Mouse (Mus musculus): Measurements from ENCODE around the gene Gm36864. TPM values are rescaled to one million over a fixed set of nuclear protein-coding genes. Genes with fewer than 3 reads are reported as not detected.
"Not testable (repeated sequence)": the region's sequence is repeated elsewhere in the genome, so short reads cannot be mapped to it uniquely, and the experiment has no call there.

Gm36864 gene
- not detected for total RNA-seq (2021)
- long read RNA-seq = 0 reads

DNA sequence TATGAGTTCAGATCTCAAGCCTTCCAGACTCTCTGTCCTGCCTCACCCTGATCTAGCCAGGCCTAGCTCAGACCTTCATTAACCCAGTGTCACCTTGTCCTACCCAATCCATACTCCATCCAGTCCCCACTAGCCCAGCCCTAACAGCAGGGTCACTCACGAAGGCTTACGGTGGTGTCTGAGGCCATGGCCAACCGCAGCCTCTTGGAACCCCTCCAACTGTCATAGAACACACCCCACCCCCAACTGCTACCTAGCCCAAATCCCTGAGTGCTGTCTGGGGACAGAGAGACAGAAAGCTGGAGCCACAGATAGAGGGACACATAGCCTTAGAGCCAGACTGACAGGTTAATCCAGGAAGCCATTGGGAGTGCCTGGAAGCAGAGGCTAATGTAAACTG is at the start of gene Gm36864:
Gene Gm36864 (plus strand): TSS at position 269 of the 400 bp plus-strand sequence.
- DNase-seq (ENCODE audit: low spot score in 2 of 2) = no peak

DNA sequence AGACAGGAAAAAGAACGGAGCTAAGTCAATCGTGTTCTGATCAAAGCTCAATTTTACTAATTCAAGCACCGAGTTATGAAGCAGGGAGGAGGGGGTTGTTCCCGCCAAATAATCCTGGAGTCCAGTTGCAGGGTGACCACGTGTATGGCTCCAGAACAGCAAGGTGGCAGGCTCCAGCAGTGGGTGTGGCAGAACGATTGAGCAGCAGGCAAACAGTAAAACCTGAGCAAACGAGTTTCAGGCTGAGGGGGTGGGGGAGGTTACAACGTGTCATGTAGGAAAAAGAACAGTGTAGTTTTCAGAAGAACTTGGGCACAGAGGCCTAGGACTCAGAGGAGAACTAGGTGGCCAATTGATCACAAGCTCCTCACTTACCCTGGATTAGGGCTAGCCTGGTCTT is 49.5 kb upstream of the Gm36864 start:
- not testable (repeated sequence) for DNase-seq (ENCODE audit: low spot score in 2 of 2)

- DNase-seq (ENCODE audit: low spot score in 2 of 2) = not testable (repeated sequence)
Measured at GRCm38 (mm10) chr7:44187936-44188335, 48.0 kb upstream of the Gm36864 start, which contains the start of gene Klk1b24. Gene Klk1b24, plus strand, starts transcription at chr7:44188236.

GRCm38 (mm10) chr7:44193466-44193865 is 42.5 kb upstream of the Gm36864 start:
- not testable (repeated sequence) for DNase-seq (ENCODE audit: low spot score in 2 of 2)

DNA sequence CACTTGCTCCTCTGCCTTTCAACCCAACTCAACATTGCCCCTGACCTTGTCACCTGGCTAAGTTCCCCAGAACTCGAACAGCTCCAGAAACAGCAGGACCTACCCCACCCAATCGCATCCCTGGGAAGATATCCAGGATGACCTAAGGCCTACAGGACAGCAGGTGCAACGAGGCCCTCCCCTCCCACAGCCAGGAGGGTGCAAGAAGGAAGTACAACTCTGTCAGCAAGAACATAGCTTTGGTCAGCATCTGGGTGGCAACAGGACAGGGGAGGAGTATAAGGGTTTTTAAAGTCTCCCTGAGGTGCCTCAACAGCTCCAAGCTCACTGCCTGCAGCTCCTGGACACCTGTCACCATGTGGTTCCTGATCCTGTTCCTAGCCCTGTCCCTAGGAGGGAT is 38.1 kb upstream of the Gm36864 start, which contains the start of gene Klk1b3:
Gene Klk1b3 (plus strand): TSS at position 301 of the 400 bp plus-strand sequence.
- DNase-seq (ENCODE audit: low spot score in 2 of 2) = no peak

DNA sequence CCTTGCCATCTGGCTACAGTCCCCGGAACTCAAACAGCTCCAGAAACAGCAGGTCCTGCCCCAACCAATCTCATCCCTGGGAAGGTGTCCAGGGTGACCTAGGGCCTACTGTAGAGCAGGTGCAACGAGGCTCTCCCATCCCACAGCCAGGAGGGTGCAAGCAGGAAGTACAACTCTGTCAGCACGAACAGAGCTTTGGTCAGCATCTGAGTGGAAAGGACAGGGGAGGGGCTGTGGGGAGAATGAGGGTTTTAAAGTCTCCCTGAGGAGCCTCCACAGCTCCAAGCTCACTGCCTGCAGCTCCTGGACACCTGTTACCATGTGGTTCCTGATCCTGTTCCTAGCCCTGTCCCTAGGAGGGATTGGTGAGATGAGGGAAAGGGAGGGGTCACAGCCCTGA is 28.8 kb upstream of the Gm36864 start, which contains the start of gene Klk1b4:
Gene Klk1b4 (plus strand): TSS at position 301 of the 400 bp plus-strand sequence.
- DNase-seq (ENCODE audit: low spot score in 2 of 2) = not testable (repeated sequence)

DNA sequence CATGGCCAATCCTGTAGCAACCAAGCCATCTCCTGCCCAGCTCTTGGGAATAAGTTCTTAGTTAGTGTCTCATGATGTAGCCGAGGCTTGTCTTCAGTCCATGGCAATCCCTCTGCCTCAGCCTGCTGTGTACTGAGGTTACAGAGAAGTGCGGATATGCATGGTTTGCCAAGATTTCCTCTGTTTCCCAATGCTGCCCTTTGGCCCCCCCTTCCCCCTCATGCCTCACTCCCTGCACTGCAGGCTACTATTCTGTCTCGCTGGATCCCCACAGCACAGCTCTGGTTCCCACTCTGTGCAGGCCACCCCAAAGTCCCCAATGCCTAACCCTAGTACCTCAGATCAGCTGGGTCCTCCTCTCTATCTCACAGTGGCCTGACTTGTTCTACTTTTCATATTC is 27.7 kb upstream of the Gm36864 start:
- no peak for DNase-seq (ENCODE audit: low spot score in 2 of 2)

DNA sequence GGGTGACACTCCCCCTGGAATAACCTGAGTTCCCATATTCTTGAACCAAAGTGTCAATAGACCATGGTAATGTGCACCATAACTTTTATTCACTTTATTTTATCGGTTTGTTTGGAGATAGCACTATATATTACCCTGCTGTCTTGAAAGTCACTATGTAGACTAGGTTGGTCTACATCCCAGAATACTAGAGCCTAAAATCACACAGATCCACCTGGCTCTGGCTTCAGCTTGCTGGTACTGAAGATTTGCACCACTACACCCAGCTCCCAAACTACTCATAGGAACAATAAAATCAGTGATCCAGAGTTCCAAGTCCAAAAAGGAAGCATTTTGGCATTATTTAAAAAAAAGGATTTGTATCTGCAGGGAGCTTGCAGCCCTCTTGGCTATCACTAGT is 20.3 kb upstream of the Gm36864 start, which contains the start of gene Klk1b5:
Gene Klk1b5 (plus strand): TSS at position 301 of the 400 bp plus-strand sequence.
- DNase-seq (ENCODE audit: low spot score in 2 of 2) = no peak

GRCm38 (mm10) chr7:44221601-44222000 is 14.4 kb upstream of the Gm36864 start:
- DNase-seq (ENCODE audit: low spot score in 2 of 2) = not testable (repeated sequence)

DNA sequence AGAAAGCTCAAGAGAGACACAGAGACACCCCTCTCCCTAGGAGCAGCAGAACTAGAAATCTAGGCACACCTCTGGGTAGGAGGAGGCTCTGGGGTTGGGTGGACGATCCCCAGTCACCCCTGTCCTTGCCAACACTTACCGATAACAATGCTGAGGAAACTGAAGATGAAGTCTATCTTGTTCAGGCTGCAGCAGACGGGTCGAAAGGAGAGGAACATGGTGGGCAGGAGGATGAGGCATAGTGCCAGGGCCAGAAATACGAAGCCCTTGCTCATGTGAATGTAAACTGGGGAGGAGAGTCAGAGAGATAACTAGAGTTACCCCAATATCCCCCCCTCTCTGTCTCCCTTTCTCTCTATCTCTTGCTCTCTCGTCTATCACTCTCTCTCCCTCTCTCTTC is 13.6 kb upstream of the Gm36864 start:
- DNase-seq (ENCODE audit: low spot score in 2 of 2) = not testable (repeated sequence)

DNA sequence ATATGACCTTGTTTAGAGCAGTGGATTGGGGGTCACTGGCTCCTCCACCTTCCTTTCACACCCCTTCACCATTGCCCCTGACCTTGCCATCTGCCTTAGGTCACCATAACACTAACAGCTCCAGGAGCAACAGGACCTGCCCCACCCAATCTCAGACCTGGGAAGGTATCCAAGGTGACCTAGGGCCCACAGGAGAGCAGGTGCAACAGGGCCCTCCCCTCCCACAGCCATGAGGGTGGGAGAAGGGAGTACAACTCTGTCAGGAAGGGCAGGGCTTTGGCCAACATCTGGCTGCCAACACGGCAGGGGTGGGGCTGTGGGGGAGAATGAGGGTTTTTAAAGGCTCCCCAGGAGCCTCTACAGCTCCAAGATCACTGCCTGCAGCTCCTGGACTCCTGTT is 10.9 kb upstream of the Gm36864 start, which contains the start of gene Klk1:
Gene Klk1 (plus strand): TSS at position 285 of the 400 bp plus-strand sequence.
- DNase-seq (ENCODE audit: low spot score in 2 of 2) = no peak

DNA sequence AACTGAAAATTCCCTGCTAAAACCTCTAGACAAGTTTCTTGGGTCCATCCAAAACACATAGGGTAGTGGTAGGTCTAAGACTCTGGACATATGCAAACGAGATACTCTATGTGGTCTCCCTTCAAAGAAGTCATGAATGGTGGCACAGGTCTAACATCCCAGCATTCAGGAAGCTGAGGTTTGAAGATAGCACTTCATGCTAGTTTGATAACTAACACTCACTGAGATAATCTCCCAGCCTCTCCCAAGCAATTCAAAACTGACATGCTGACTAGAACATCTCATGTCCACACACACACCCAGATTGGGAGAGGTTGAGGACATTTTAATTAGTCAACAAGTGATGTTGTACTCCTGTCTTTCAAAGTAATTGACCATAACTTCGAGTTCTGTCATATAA is 3.9 kb downstream of the Gm36864 start:
- no peak for DNase-seq (ENCODE audit: low spot score in 2 of 2)

DNA sequence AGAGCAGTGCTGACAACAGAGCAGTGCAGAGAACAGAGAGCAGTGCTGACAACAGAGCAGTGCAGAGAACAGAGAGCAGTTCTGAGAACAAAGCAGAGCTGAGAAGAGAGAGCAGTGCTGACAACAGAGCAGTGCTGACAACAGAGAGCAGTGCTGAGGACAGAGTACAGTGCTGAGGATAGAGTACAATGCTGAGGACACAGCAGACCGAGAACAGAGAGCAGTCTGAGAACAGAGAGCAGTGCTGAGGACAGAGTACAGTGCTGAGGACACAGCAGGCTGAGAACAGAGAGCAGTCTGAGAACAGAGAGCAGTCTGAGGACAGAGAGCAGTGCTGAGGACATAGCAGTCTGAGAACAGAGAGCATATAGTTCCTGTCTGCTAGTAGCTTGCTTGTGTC is 4.7 kb downstream of the Gm36864 start:
- DNase-seq (ENCODE audit: low spot score in 2 of 2) = no peak

DNA sequence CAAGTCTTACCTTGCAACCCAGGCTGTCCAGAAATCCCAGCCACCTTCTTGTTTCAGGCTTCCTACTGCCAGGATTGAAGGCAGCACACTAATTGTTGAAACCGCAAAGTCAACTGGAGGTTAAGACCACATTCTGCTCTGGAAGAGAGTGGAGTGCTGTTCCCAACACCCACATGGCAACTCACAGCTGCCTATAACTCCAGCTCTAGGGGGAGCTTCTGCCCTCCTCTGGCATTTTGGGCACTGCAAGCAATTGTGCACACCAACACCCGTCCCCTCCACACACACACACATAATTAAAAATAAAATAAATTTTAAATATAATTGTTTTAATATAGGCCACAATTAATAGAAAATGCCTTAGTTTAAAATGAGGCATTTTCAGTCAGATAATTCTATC is 5.2 kb downstream of the Gm36864 start:
- no peak for DNase-seq (ENCODE audit: low spot score in 2 of 2)

DNA sequence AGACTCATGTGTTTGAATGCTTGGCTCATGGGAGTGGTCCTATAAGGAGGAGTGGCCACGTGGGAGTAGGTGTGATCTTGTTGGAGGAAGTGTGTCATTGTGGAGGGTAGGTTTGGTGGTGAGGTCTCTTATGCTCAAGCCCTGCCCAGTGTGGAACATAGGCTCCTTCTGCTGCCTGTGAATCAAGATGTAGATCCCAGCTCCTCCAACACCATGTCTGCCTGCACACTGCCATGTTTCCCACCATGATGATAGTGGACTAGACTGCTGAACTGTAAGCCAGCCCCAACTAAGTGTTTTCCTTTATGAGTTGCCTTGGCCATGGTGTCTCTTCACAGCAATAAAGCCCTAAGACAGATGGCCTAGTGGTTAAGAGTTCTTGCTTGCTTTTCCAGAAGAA is 8.1 kb downstream of the Gm36864 start:
- no peak for DNase-seq (ENCODE audit: low spot score in 2 of 2)

- peak; percentile 93 to 96 for DNase-seq (ENCODE audit: low spot score in 2 of 2)
Measured at GRCm38 (mm10) chr7:44246055-44246983, 10.3 kb downstream of the Gm36864 start, which contains the start of the genes 1700028J19Rik and 2410002F23Rik. Gene 1700028J19Rik, minus strand, starts transcription at chr7:44246695. Gene 2410002F23Rik, plus strand, starts transcription at chr7:44246722.

DNA sequence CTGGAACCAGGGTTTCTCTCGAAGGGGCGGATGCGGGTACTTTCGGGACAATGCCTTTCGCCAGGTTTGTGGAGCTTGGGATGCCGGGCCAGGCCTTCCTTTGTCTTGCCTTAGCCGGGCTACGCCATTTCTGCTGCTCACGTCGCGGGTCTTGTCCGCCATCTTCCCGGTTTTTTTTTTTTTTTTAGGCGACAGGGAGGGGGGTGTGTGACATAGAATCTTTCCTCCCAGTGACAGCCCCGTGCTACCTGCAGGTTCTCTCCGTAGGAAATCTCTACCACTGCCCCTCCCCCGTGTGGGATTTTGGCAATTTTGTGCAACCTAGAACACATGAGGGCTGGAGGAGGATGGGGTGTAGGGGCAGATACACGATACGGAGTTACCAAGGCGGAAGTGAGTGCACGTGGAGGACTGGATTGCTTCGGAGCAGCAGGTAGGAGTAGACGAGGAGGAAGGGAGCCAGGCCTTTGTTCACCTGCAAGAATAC is 11.1 kb downstream of the Gm36864 start:
- peak in 1 of 2 experiments; percentile 63 for DNase-seq (ENCODE audit: low spot score in 2 of 2)

- DNase-seq (ENCODE audit: low spot score in 2 of 2) = no peak
Measured at GRCm38 (mm10) chr7:44247971-44248370, 12.0 kb downstream of the Gm36864 start.

- no peak for DNase-seq (ENCODE audit: low spot score in 2 of 2)
Measured at GRCm38 (mm10) chr7:44249248-44249647, 13.3 kb downstream of the Gm36864 start.

DNA sequence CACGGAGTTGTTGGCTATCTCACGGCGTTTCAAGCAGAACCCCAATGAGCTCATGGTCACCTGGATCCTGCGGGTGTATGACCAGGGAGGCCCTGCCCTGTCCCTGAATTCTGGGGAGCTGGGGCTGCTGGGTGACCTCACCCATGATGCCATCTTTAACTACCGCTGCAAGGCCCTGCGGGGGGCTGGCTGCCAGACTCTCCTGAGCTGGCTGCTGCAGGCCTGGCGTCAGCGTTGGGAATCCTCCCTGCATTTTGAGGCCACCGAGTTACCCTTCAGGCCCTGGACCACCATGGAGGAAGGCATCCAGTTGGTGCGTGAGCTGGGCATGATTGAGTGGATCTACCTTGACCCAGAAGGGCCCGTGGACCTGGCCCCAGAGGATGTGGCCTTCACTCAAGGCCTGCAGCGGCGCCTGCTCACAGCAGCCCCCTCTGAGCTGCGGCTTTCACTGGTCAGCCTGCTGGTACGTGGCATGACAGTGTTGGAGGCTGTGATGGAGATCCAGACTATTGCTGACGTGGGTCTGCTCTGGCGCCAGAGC is 14.8 kb downstream of the Gm36864 start:
- not testable (repeated sequence) for DNase-seq (ENCODE audit: low spot score in 2 of 2)

DNA sequence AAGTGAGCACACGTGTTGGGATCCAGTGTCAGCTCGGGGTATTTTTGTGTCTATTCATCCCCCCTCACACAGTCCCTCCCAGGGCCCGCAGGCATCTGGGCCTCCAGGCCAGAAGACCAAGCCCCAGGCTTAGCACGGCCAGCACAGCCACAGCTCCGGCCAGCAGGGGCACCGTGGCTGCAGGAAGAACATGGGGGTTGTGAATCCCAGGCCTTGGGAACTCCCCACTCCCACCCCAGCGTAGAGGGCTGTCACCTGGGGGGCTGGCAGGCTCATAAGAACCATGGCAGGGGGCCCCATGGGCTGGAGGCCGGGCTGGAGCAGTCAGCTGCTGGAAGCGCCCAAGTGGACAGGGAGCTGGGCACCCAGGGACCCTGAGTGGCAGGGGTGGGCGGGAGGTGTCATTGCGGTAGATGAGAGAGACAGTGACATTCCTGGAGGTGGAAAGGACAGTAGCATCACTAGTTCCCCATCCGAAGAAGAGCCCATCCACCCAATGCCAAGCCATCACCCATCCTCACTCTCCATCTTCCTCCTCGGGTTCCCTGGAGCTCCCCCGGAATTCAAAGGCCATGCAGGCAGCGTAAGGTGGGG is 17.1 kb downstream of the Gm36864 start:
- DNase-seq (ENCODE audit: low spot score in 2 of 2) = no peak

Measured in layer of hippocampus, postnatal 10 days (tissue).